Mouse (Mus musculus) liver, adult 2 months (tissue): ENCODE measurements at regions not wholly inside any gene's neighbourhood (a gene's known extent, or its start where the extent isn't known, plus 50 kb on each side); places are given as distances from the start of the nearest gene placed in this dataset.

ENCODE experiments used
- CTCF ChIP-seq: fragments of 200-500 bp; IDR thresholded peaks from 2 replicates; pipeline ENCODE4 v1.5.1; 2011; ENCODE audit warnings: low read depth, low read length, control low read depth
- POLR2A ChIP-seq: fragments of 200-500 bp; IDR thresholded peaks from 2 replicates; pipeline ENCODE4 v1.6.1; 2011; ENCODE audit warnings: low read length, control low read depth; ENCODE audit not compliant: insufficient read depth; ENCODE audit errors: extremely low read depth

DNA sequence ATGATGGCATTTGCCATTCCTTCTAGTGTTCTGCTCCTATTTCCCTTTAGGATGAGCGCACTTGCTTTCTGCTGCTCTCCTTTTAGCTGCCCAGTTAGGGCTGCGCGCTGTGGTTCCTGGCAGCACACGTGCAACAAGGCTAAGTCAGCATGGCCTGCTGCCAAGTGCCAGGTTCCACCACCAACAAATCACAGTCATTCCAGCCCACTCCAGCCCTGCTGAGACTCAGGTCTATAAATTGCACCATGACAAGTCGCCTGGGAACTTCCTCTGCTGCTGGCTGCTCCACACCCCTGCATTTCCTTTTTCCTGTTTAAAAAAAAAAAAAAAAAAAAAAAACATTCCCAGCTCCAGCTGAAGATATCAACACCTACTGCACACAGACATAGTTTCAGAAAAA is 69.2 kb upstream of the Ptch1 start:
- TF ChIP-seq POLR2A (no peak), CTCF (no peak)
